Mouse (Mus musculus) spleen, adult 2 months (tissue): ENCODE results near the gene Foxk1.

Experiments
- CTCF ChIP-seq: fragments of 200-500 bp; IDR thresholded peaks from 2 replicates; pipeline ENCODE4 v1.5.1; 2011; ENCODE audit warnings: mild to moderate bottlenecking, inconsistent platforms; ENCODE audit not compliant: insufficient read depth, insufficient read length, insufficient replicate concordance; ENCODE audit errors: extremely low read depth
- POLR2A ChIP-seq: fragments of 200-500 bp; IDR thresholded peaks from 2 replicates; pipeline ENCODE4 v1.6.1; 2011; ENCODE audit warnings: low read depth, low read length, inconsistent platforms

DNA sequence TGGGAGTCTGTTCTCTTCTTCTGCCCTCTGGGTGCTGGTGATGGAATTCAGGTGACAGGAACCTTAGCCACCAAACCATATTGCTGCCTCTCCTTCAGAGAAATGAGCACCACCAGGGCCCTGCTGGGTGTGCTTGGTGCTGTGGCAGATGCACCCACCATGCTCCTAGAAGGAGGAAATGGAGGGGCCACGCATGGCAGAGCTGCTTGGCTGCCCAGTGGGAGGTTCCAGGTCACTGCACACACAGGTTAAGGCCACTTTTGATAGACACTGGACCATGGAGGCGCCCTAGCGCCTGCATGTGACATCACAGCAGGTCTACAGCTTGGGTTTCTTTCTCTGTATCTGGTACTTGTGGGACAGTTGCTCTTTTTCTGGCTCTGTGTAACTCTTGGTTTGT is 15.8 kb downstream of the Foxk1 start:
- no peak for TF ChIP-seq CTCF
- no peak for TF ChIP-seq POLR2A
